Mouse (Mus musculus) heart, adult 2 months (tissue): ENCODE measurements around the gene Cavin2. TPM values are rescaled to one million over a fixed set of nuclear protein-coding genes. Genes with fewer than 3 reads are reported as not detected.

Experiments
- DNase-seq, 2 experiments: peaks; one replicate each; pipeline ENCODE4 v3.0.0; 2021
- H3K27ac ChIP-seq: fragments of 200-600 bp; 2 replicates; pipeline ENCODE4 v1.8.1; 2022
- H3K27me3 ChIP-seq: fragments of 200-500 bp; 2 replicates; pipeline ENCODE4 v1.6.1; 2012; ENCODE audit warnings: mild to moderate bottlenecking, low read length, inconsistent platforms, mixed read lengths; ENCODE audit not compliant: control insufficient read depth, insufficient read depth
- H3K36me3 ChIP-seq: fragments of 200-500 bp; 2 replicates; pipeline ENCODE4 v1.6.1; 2012; ENCODE audit warnings: low read length, inconsistent platforms; ENCODE audit not compliant: control insufficient read depth, insufficient read depth
- H3K4me1 ChIP-seq: fragments of 200-500 bp; 2 replicates; pipeline ENCODE4 v1.6.1; 2011; ENCODE audit warnings: low read length; ENCODE audit not compliant: control insufficient read depth, insufficient read depth
- H3K4me3 ChIP-seq: fragments of 200-600 bp; 2 replicates; pipeline ENCODE4 v1.8.1; 2022
- H3K79me2 ChIP-seq: fragments of 200-500 bp; replicated peaks from 2 replicates; pipeline ENCODE4 v1.6.1; 2012; ENCODE audit warnings: mild to moderate bottlenecking, inconsistent platforms, low read length, moderate library complexity, mixed read lengths; ENCODE audit not compliant: control insufficient read depth, insufficient read depth
- H3K9ac ChIP-seq: fragments of 200-500 bp; 2 replicates; pipeline ENCODE4 v1.6.1; 2012; ENCODE audit warnings: low read depth, mild to moderate bottlenecking, control low read depth, inconsistent platforms, low read length, mixed read lengths
- CTCF ChIP-seq: fragments of 200-600 bp; IDR thresholded peaks from 2 replicates; pipeline ENCODE4 v1.8.1; 2022; ENCODE audit warnings: antibody characterized with exemption, mild to moderate bottlenecking, moderate library complexity
- EP300 ChIP-seq: fragments of 200-500 bp; IDR thresholded peaks from 2 replicates; pipeline ENCODE4 v1.6.1; 2011; ENCODE audit warnings: low read depth, low read length, control low read depth; ENCODE audit not compliant: insufficient read depth
- POLR2A ChIP-seq: fragments of 200-500 bp; IDR thresholded peaks from 2 replicates; pipeline ENCODE4 v1.6.1; 2011; ENCODE audit warnings: mild to moderate bottlenecking, low read depth, low read length, control low read depth; ENCODE audit not compliant: insufficient read depth
- WGBS: fragments of 180-500 bp; shearing (Covaris S2); methylation state at CpG from one replicate; pipeline ENCODE4 v1.1.7; 2018; 5-methylcytosine and 5-hydroxymethylcytosine counted together
- intact Hi-C: fragments of 180-260 bp; cut with DNase I; formaldehyde crosslinking; loops from one replicate; pipeline ENCODE4 v1.15.1; 2025
- polyA plus RNA-seq: library from polyadenylated mRNA; depleted of rRNA; stranded (reverse); fragments of >200 nt; gene quantifications from 2 replicates; pipeline ENCODE4 v1.2.3, GENCODE M21; 2012; rRNA removed
- total RNA-seq, 2 experiments: library from RNA; stranded (reverse); gene quantifications; 2 replicates each; pipeline ENCODE4 v1.2.3; 2021

Cavin2 gene
- total and polyA plus RNA-seq, 3 experiments = 72.1 to 122 (median 119) TPM

- intact Hi-C loops = no loop called here
- 59% methylated on average over 3 of the region's 3 CpGs for WGBS
- no peak overlapping the region for H3K27ac ChIP-seq
- DNase-seq = no peak
- no peak overlapping the region for H3K4me3 ChIP-seq
- H3K9ac ChIP-seq = no peak overlapping the region
- H3K27me3 ChIP-seq = no peaks in the 10 kb centered on the region
- H3K79me2 ChIP-seq = no peaks in the 10 kb centered on the region
- H3K4me1 ChIP-seq = no peaks in the 10 kb centered on the region
- H3K36me3 ChIP-seq = no peaks in the 10 kb centered on the region
- TF ChIP-seq POLR2A (no peak), EP300 (no peak), CTCF (no peak)
These were observed 55.2 kb downstream of the Cavin2 start for GRCm38 (mm10) chr1:51344160-51344559.

DNA sequence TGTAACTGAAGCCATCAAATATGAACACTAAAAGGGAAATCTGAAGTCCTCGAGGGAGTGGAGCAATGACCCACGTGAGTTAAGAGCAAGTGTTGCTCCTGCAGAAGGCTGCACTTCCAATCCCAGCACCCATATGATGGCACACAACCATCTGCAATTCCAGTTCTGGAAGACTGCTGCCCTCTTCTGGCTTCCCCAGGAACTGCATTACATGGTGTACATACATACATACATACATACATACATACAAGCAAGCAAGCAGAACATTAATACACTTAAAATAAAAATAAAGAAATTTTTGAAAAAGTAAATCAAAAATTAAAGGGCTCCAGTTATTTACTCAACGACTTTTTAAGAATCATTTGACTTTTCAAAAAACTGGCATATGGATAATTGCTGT lies 58.7 kb downstream of the Cavin2 start:
- intact Hi-C loops = no loop called here
- DNase-seq = no peak
- no peaks in the 10 kb centered on the region for H3K36me3 ChIP-seq
- H3K4me3 ChIP-seq = no peak overlapping the region
- peak; percentile 38 for TF ChIP-seq CTCF
- TF ChIP-seq EP300 = no peak
- no peak overlapping the region for H3K9ac ChIP-seq
- H3K79me2 ChIP-seq = no peaks in the 10 kb centered on the region
- no peaks in the 10 kb centered on the region for H3K4me1 ChIP-seq
- 91% methylated on average over 3 of the region's 3 CpGs for WGBS
- H3K27ac ChIP-seq = no peak overlapping the region
- no peaks in the 10 kb centered on the region for H3K27me3 ChIP-seq

DNA sequence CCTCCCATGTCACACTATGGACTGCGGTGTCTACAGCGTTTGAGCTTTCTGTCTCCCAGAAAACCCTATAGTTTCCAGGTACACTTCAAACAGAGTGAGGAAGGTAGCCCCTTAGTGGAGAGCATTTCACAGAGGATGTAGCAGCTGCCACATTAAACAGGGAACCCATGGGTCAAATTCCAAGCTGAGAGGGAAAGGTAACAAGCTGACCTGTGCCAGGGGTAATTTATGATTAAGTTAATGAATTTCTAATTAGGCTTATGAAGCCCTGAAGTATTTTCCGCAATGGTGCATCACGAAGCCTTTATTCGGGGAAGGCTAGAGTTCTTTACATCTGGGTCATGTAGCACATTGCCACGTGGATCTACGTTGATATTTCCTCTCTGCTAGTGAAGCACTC lies 59.7 kb downstream of the Cavin2 start:
- TF ChIP-seq CTCF (no peak), POLR2A (no peak), EP300 (no peak)
- H3K27me3 ChIP-seq = no peaks in the 10 kb centered on the region
- H3K27ac ChIP-seq = no peak overlapping the region
- no peaks in the 10 kb centered on the region for H3K4me1 ChIP-seq
- H3K79me2 ChIP-seq = no peaks in the 10 kb centered on the region
- intact Hi-C loops = no loop called here
- no peak for DNase-seq
- H3K36me3 ChIP-seq = no peaks in the 10 kb centered on the region
- H3K4me3 ChIP-seq = no peak overlapping the region
- 87% methylated on average over 7 of the region's 7 CpGs for WGBS
- H3K9ac ChIP-seq = no peak overlapping the region

GRCm38 (mm10) chr1:51349291-51349967 lies 60.5 kb downstream of the Cavin2 start:
- 63% methylated on average over 7 of the region's 7 CpGs for WGBS
- no peak for DNase-seq

More at GRCm38 (mm10) chr1:51349291-51349967, 60.5 kb downstream of the Cavin2 start:
- Histone ChIP-seq H3K9ac (no peak overlapping the region), H3K27me3 (no peaks in the 10 kb centered on the region), H3K79me2 (no peaks in the 10 kb centered on the region), H3K36me3 (no peaks in the 10 kb centered on the region), H3K27ac (no peak overlapping the region), H3K4me1 (no peaks in the 10 kb centered on the region), H3K4me3 (no peak overlapping the region)
- intact Hi-C loops = no loop called here
- TF ChIP-seq CTCF (no peak), POLR2A (no peak), EP300 (no peak)

Other genes starting within 250 kb of the Cavin2 start
- gene Nabp1, start 189.3 kb downstream of the Cavin2 start, total RNA-seq = 10 to 100 TPM; 31.0 to 40.4 TPM
- 27.0 and 30.1 TPM in 2 replicates for gene Nabp1, start 189.3 kb downstream of the Cavin2 start, polyA plus RNA-seq